Mouse (Mus musculus): ENCODE data around the gene Trub2.

DNA sequence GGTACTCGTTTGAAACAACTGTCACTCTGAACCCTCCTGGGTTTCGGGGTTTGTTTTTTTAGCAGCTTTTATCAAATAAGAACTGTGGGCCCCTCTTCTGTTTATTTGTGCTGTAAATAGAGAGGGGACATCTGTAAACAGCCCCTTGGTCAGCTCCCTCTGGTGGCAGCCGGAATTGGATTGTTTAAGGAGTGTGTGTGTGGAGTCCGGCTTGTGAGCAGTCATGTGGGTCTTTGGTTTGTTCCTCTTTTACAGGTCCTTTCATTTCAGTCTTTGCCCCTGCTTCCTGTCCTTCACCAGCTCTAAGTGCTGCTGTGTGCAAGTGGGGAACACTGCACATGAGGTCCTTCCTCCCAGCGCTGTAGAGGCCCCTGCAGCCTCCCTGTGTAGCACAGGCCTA, 48.9 kb downstream of the Trub2 start:
- TF ChIP-seq TAL1 (IDR thresholded peaks at IDR 0.05; ENCODE audit: low read length) (no peak), GATA1 (IDR thresholded peaks at IDR 0.05; ENCODE audit: low read length) (no peak)
